Mouse (Mus musculus) G1E (cell line): ENCODE measurements around the gene Nktr.

Experiments
- CTCF ChIP-seq: IDR thresholded peaks from 2 replicates; pipeline ENCODE4 v1.5.1; 2012; ENCODE audit warnings: low read depth, low read length, inconsistent platforms, mixed read lengths
- TAL1 ChIP-seq: conservative IDR thresholded peaks from 2 replicates; pipeline ENCODE4 v1.6.1; 2012; ENCODE audit warnings: low read depth, low read length, inconsistent platforms, mixed read lengths

- TF ChIP-seq CTCF (no peak), TAL1 (no peak)
These were observed 14.7 kb upstream of the Nktr start for GRCm38 (mm10) chr9:121704261-121704645.
